Mouse (Mus musculus): ENCODE results near the gene Spint4. TPM values are rescaled to one million over a fixed set of nuclear protein-coding genes. Genes with fewer than 3 reads are reported as not detected.

Gene Spint4
- not detected in 2 replicates for polyA plus RNA-seq (2012; rRNA removed)

GRCm38 (mm10) chr2:164698201-164698600 lies at the start of gene Spint4:
Gene Spint4, plus strand, starts transcription at chr2:164698501.

GRCm38 (mm10) chr2:164655858-164656257 lies 42.4 kb upstream of the Spint4 start, which contains the start of gene Wfdc10:
Gene Wfdc10, plus strand, starts transcription at chr2:164656046.

DNA sequence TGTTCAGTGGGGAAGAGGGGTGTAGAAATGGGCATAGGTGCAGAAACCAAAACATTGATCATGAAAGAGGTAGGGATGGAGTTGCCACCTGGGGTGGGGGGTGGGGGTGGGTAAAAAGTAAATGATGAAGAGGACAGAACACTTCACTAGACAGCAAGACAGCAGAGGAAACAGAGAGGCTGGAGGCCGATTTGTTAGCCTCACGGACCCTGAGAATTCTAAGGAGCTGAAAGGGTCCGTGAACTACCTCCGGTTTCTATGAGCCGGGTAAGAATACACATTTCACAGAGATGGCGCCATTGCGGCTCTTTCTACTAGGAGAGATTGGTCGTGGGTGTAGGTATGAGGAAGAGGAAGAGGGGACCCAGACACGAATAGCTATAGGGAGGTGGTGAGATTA lies 41.8 kb upstream of the Spint4 start, which contains the start of gene Wfdc9:
Gene Wfdc9 (minus strand): TSS at position 101 of the 400 bp plus-strand sequence.

GRCm38 (mm10) chr2:164673987-164674386 lies 24.3 kb upstream of the Spint4 start, which contains the start of gene Wfdc11:
Gene Wfdc11, minus strand, starts transcription at chr2:164674087.

DNA sequence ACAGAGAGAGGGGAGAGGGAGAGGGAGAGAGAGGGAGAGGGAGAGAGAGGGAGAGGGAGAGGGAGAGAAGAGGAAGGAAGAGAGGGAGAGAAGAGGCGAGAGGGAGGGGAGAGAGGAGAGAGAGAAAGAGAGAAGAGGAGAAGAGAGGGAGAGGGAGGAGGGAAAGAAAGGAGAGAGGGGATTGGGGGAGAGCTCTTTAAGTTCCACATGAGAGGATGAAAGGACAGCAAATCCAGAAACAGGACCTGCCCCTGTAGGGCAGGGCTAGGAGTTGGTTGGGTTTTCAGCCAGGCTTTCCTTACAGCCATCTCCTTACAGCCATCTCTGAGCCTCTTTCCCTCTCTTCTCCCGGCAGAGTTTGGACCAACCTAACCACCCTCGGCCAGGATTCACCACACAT lies 13.5 kb upstream of the Spint4 start, which contains the start of gene Wfdc13:
Gene Wfdc13 (plus strand): TSS at position 301 of the 400 bp plus-strand sequence.

GRCm38 (mm10) chr2:164715005-164715404 lies 16.7 kb downstream of the Spint4 start, which contains the start of gene Spint5:
Gene Spint5, plus strand, starts transcription at chr2:164715305.

DNA sequence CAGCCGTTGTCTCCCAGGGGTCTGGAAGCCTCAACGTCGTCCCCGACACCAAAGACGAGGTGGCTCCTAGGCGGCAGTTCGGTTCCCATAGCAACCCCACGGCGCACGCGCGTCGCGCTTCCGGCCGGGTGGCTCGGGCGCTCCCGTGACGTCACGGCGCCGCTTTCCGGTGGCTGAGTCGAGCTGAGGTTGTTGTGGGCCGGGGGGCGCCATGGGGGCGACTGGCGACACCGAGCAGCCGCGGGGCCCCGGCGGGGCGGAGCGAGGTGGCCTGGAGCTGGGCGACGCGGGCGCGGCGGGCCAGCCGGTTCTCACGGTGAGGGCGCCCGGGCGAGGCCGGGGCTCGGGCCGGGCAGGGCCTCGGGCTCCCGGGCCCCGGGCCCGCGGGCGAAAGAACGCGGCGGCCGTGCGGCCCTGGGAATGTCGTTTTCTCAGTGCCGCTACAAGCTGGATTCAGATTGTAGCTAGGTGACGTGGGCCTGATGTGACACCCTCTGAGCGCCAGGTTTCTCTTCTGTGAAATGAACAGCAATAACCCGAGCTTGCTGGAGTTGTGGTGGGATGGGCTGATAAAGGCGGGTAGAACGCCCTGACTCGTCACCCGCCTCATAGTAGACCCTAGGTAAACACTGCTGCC lies 47.7 kb downstream of the Spint4 start, which contains the start of the genes Wfdc3 and Dnttip1:
Gene Wfdc3 (minus strand): TSS at position 89 of the 637 bp plus-strand sequence.
Gene Dnttip1 (plus strand): TSS at position 141 of the 637 bp plus-strand sequence.

Other genes with a start within 250 kb of the Spint4 start
- 38.9 and 39.1 TPM in 2 replicates for gene Sys1, start 241.5 kb upstream of the Spint4 start, polyA plus RNA-seq (2012; rRNA removed)
- 6.1 and 9.4 TPM in 2 replicates for gene Gm20458, start 237.5 kb upstream of the Spint4 start, polyA plus RNA-seq (2012; rRNA removed)
- not detected in 2 replicates for gene Trp53tg5, start 224.8 kb upstream of the Spint4 start, polyA plus RNA-seq (2012; rRNA removed)
- 3.9 and 4.5 TPM in 2 replicates for gene Dbndd2, start 212.4 kb upstream of the Spint4 start, polyA plus RNA-seq (2012; rRNA removed)
- gene Pigt, start 201.0 kb upstream of the Spint4 start, polyA plus RNA-seq (2012; rRNA removed): 46.1 and 59.7 TPM in 2 replicates
- gene Wfdc2, start 136.1 kb upstream of the Spint4 start, polyA plus RNA-seq (2012; rRNA removed): 20.7 and 21.6 TPM in 2 replicates
- gene Spint3, start 125.0 kb upstream of the Spint4 start, polyA plus RNA-seq (2012; rRNA removed): not detected in 2 replicates
- 0.06 TPM in 1 of 2 replicates, not detected in the other for gene Wfdc6a, start 113.1 kb upstream of the Spint4 start, polyA plus RNA-seq (2012; rRNA removed)
- 0.09 TPM in 1 of 2 replicates, not detected in the other for gene Eppin, start 104.9 kb upstream of the Spint4 start, polyA plus RNA-seq (2012; rRNA removed)
- not detected in 2 replicates for gene Wfdc6b, start 85.0 kb upstream of the Spint4 start, polyA plus RNA-seq (2012; rRNA removed)
- not detected in 2 replicates for gene Wfdc8, start 84.9 kb upstream of the Spint4 start, polyA plus RNA-seq (2012; rRNA removed)
- gene Wfdc16, start 59.7 kb upstream of the Spint4 start, polyA plus RNA-seq (2012; rRNA removed): not detected in 2 replicates
- 0.30 and 0.42 TPM in 2 replicates for gene Wfdc10, start 42.5 kb upstream of the Spint4 start, polyA plus RNA-seq (2012; rRNA removed)
- not detected in 2 replicates for gene Wfdc9, start 41.9 kb upstream of the Spint4 start, polyA plus RNA-seq (2012; rRNA removed)
- not detected in 2 replicates for gene Wfdc11, start 24.4 kb upstream of the Spint4 start, polyA plus RNA-seq (2012; rRNA removed)
- 0.06 and 0.20 TPM in 2 replicates for gene Wfdc13, start 13.4 kb upstream of the Spint4 start, polyA plus RNA-seq (2012; rRNA removed)
- not detected in 2 replicates for gene Spint5, start 16.8 kb downstream of the Spint4 start, polyA plus RNA-seq (2012; rRNA removed)
- 0.35 and 0.89 TPM in 2 replicates for gene Wfdc3, start 47.4 kb downstream of the Spint4 start, polyA plus RNA-seq (2012; rRNA removed)
- gene Dnttip1, start 47.5 kb downstream of the Spint4 start, polyA plus RNA-seq (2012; rRNA removed): 62.3 and 91.0 TPM in 2 replicates
- gene Ube2c, start 71.4 kb downstream of the Spint4 start, polyA plus RNA-seq (2012; rRNA removed): 340 and 341 TPM in 2 replicates
- gene Tnnc2, start 81.5 kb downstream of the Spint4 start, polyA plus RNA-seq (2012; rRNA removed): 1.6 and 29.6 TPM in 2 replicates
- gene Snx21, start 87.3 kb downstream of the Spint4 start, polyA plus RNA-seq (2012; rRNA removed): 9.0 and 10.5 TPM in 2 replicates
- gene Acot8, start 106.4 kb downstream of the Spint4 start, polyA plus RNA-seq (2012; rRNA removed): 19.5 and 26.6 TPM in 2 replicates
- 4.5 and 6.2 TPM in 2 replicates for gene Zswim3, start 106.6 kb downstream of the Spint4 start, polyA plus RNA-seq (2012; rRNA removed)
- gene Zswim1, start 124.2 kb downstream of the Spint4 start, polyA plus RNA-seq (2012; rRNA removed): 6.0 and 9.0 TPM in 2 replicates
- gene Spata25, start 130.0 kb downstream of the Spint4 start, polyA plus RNA-seq (2012; rRNA removed): 0.35 TPM in 1 of 2 replicates, not detected in the other
- 69.6 and 100 TPM in 2 replicates for gene Ctsa, start 134.4 kb downstream of the Spint4 start, polyA plus RNA-seq (2012; rRNA removed)
- 5.9 and 6.0 TPM in 2 replicates for gene Neurl2, start 135.0 kb downstream of the Spint4 start, polyA plus RNA-seq (2012; rRNA removed)
- 42.5 and 58.0 TPM in 2 replicates for gene Pltp, start 159.2 kb downstream of the Spint4 start, polyA plus RNA-seq (2012; rRNA removed)
- gene Pcif1, start 180.8 kb downstream of the Spint4 start, polyA plus RNA-seq (2012; rRNA removed): 40.0 and 53.1 TPM in 2 replicates
- 18.2 and 29.1 TPM in 2 replicates for gene Zfp335, start 213.3 kb downstream of the Spint4 start, polyA plus RNA-seq (2012; rRNA removed)
- gene Mmp9, start 242.3 kb downstream of the Spint4 start, polyA plus RNA-seq (2012; rRNA removed): 1.2 and 1.6 TPM in 2 replicates